8 mouse cellular contexts compared by ENCODE assay signal in the genomic region with DNA sequence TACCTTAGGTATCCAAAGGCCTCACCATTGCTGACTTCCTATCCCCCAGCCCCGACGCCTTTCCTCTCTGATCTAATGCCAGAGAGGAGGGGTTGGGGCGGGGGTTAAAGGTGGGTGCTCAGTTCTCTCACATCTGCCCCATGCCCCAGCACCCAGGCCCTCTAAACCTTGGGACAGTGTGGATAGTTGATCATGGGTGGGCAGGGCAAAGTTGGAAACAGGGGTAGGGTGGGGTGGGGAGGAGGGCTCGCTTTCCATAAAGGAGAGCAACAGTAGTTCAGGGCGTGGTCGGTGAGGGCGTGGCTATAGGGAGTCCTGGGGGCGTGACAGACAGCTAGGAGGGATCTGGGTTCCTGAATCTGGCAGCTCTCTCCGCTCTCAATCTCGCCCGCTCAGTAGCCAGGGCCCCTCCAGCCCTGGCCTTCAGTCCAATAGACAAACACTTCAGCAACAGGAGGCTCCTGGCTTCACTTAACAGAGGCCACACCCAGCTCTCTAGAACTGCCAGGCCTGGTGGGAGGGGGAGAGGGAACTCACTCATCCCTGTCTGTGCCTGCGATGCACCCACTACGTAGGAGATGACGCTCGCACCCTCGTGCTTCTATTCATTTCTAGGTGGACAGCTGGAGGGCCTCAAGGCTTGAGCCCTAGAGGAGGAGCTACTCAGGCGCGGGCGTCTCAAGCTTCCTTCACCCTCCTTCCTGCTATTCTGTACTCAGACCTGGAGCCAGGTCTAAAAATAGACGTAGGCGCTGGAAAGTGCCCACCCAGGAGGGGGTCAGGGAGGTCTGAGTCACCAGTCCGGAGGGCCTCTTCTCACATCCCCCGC. TPM values are rescaled to one million over a fixed set of nuclear protein-coding genes. Genes with fewer than 3 reads are reported as not detected.
DNase-seq lines count a peak whose midpoint lies in the region; ATAC-seq and TF ChIP-seq lines count a peak whose summit lies in the region.

No protein-coding gene starts in this region.

- no peaks in the 10 kb centered on the region for H3K9me3 ChIP-seq in forebrain, embryonic 16.5 days (ENCODE audit: control insufficient read depth, low read length)

- H3K4me1 ChIP-seq in forebrain, embryonic 16.5 days (replicated peaks; ENCODE audit: control insufficient read depth, insufficient read depth, low read length): peaks cover 29% of the 10 kb centered on the region

- H3K4me2 ChIP-seq in forebrain, embryonic 16.5 days (ENCODE audit: low read length): no peak overlapping the region
- peak overlapping the region; percentile 61 for H3K4me2 ChIP-seq in myocyte (ENCODE audit: low read depth)

- peak; percentile 98 for DNase-seq in NIH3T3 (ENCODE audit: low read depth)
- peak; percentile 51 for DNase-seq in brain, embryonic 14.5 days (ENCODE audit: low read depth)
- DNase-seq in heart, postnatal 36 days: peak; percentile 58 to 67
- DNase-seq in left cerebral cortex, postnatal 14 days (ENCODE audit: low spot score in 2 of 2): peak; percentile 69 to 86
- DNase-seq in urinary bladder, adult 2 months (ENCODE audit: low spot score): peak; percentile 44
- no peak for DNase-seq in T-cell, adult 2 months (ENCODE audit: low spot score)

- H3K27ac ChIP-seq in forebrain, embryonic 16.5 days (ENCODE audit: low read length): no peak overlapping the region

- H3K36me3 ChIP-seq in forebrain, embryonic 16.5 days (ENCODE audit: control insufficient read depth, insufficient read depth): no peaks in the 10 kb centered on the region
- no peaks in the 10 kb centered on the region for H3K36me3 ChIP-seq in myocyte (ENCODE audit: control insufficient read depth, insufficient read depth)

- intact Hi-C loops in heart, postnatal 36 days (cut with DNase I): loop anchor here (1.0 to 5.0 kb wide), 3 partner anchors 51 to 151 kb away; no protein-coding TSS in a partner anchor
- intact Hi-C loops in left cerebral cortex, postnatal 14 days (cut with DNase I): loop anchor here (1.0 kb wide), 1 partner anchor 51 kb away; no protein-coding TSS in a partner anchor

- no peaks in the 10 kb centered on the region for H3K27me3 ChIP-seq in forebrain, embryonic 16.5 days (replicated peaks; ENCODE audit: control insufficient read depth, insufficient read depth, low read length)
- H3K27me3 ChIP-seq in myocyte (ENCODE audit: control insufficient read depth, insufficient read depth, insufficient read length): peaks cover 6% of the 10 kb centered on the region

- WGBS in forebrain, embryonic 16.5 days: 19% methylated on average over 23 of the region's 23 CpGs

- TF ChIP-seq POLR2A in brain, embryonic 14.5 days (IDR thresholded peaks at IDR 0.05; ENCODE audit: borderline replicate concordance, extremely low read depth, insufficient read depth, insufficient read length, poor library complexity, severe bottlenecking): no peak
- peak; percentile 38 for TF ChIP-seq POLR2A in myocyte (IDR thresholded peaks at IDR 0.05; ENCODE audit: insufficient read length, low read depth)

- H3K79me2 ChIP-seq in myocyte (ENCODE audit: control insufficient read depth, insufficient read depth): no peaks in the 10 kb centered on the region

- H3ac ChIP-seq in myocyte (ENCODE audit: control insufficient read depth, insufficient read length): no peak overlapping the region

- H3K4me3 ChIP-seq in forebrain, embryonic 16.5 days (replicated peaks; ENCODE audit: low read length): no peak overlapping the region
- no peak overlapping the region for H3K4me3 ChIP-seq in myocyte

- H3K9ac ChIP-seq in forebrain, embryonic 16.5 days (replicated peaks; ENCODE audit: low read depth, low read length): no peak overlapping the region

- peak; percentile 39; the same call in 1 of the 2 replicates for ATAC-seq in forebrain, embryonic 16.5 days

- TF ChIP-seq CTCF in brain, embryonic 14.5 days (IDR thresholded peaks at IDR 0.05; ENCODE audit: borderline replicate concordance, extremely low read depth, insufficient read depth, insufficient read length): no peak

TF ChIP-seq in myocyte, 11 proteins besides CTCF, POLR2A, EP300 and RAD21:
- TF ChIP-seq CEBPB (IDR thresholded peaks at IDR 0.05; ENCODE audit: insufficient read depth, poor library complexity, severe bottlenecking) (no peak), SRF (IDR thresholded peaks at IDR 0.05; ENCODE audit: control insufficient read depth, insufficient read length, low read depth) (no peak), POLR2AphosphoS2 (IDR thresholded peaks at IDR 0.05; ENCODE audit: insufficient read length, low read depth) (no peak), E2F4 (IDR thresholded peaks at IDR 0.05; ENCODE audit: insufficient read depth) (no peak), USF1 (IDR thresholded peaks at IDR 0.05; ENCODE audit: low read depth) (no peak), MAX (IDR thresholded peaks at IDR 0.05; ENCODE audit: low read depth) (no peak), TCF3 (IDR thresholded peaks at IDR 0.05; ENCODE audit: insufficient read length, low read depth) (no peak)

RNA-seq across cellular contexts. Expression of a gene that starts 10.9 kb away (rescaled TPM):
- 16.7 and 17.1 TPM in 2 replicates for polyA plus RNA-seq in brain, embryonic 14.5 days (2012; rRNA removed)
- 7.4 and 8.7 TPM in 2 replicates for polyA plus RNA-seq in forebrain, embryonic 16.5 days (2015; fragmentation: Nextera tagmentation; extraction: Ambion mirVana)
- 1 to 10 TPM; 7.4 to 8.5 TPM for total RNA-seq in heart, postnatal 36 days (2021)
- 10 to 100 TPM; 12.2 to 17.8 TPM for total RNA-seq in left cerebral cortex, postnatal 14 days (2021)
- 13.9 TPM for polyA plus RNA-seq in myocyte (2012; fragmentation: generic; extraction: Trizol)
- polyA plus RNA-seq in urinary bladder, adult 2 months (2012; rRNA removed): 97.7 and 118 TPM in 2 replicates

RNA-seq across cellular contexts. Expression of a gene that starts 52.1 kb away (rescaled TPM):
- 126 and 152 TPM in 2 replicates for polyA plus RNA-seq in brain, embryonic 14.5 days (2012; rRNA removed)
- 9.6 and 12.2 TPM in 2 replicates for polyA plus RNA-seq in forebrain, embryonic 16.5 days (2015; fragmentation: Nextera tagmentation; extraction: Ambion mirVana)
- total RNA-seq in heart, postnatal 36 days (2021): 1 to 10 TPM; 2.1 to 2.6 TPM
- total RNA-seq in left cerebral cortex, postnatal 14 days (2021): 100 to 1,000 TPM; 352 to 365 TPM
- 0.08 TPM for polyA plus RNA-seq in myocyte (2012; fragmentation: generic; extraction: Trizol)
- polyA plus RNA-seq in urinary bladder, adult 2 months (2012; rRNA removed): 4.0 and 5.4 TPM in 2 replicates
